Mouse (Mus musculus) erythroblast, embryonic 14.5 days (primary cell): Measurements from ENCODE around the gene Alad.

Source experiments
- GATA1 ChIP-seq: IDR thresholded peaks from 2 replicates; pipeline ENCODE4 v1.6.1; 2012; ENCODE audit warnings: low read length, inconsistent platforms, mixed read lengths
- TAL1 ChIP-seq: IDR thresholded peaks from 3 replicates; pipeline ENCODE4 v1.6.1; 2012; ENCODE audit warnings: low read length, inconsistent platforms, mixed read lengths

DNA sequence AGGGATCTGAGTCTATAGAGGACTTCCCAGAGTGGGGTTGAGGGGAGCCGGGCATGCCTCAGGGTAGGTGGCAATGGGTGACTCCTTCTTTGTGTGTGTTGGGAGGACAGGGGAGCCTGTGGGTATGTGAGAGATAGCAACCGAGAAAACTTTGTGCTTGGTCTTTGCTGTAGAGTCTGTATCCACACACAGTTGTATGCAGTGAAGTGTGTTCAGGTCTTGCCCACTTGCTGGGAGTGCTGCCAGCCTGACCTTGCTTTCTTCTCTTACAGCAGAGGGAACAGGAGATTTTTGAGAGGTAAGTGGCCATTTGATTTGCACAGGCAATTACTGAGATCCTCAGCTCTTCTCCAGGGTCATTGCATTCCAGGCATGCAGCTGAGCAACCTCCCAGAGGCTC lies 31.8 kb downstream of the Alad start:
- TF ChIP-seq TAL1: no peak
- TF ChIP-seq GATA1: no peak
